Mouse (Mus musculus): ENCODE results near the gene Pom121l2. TPM values are rescaled to one million over a fixed set of nuclear protein-coding genes. Genes with fewer than 3 reads are reported as not detected.

The Pom121l2 gene
- polyA plus RNA-seq, 1 experiment from 2014 or later: not detected

DNA sequence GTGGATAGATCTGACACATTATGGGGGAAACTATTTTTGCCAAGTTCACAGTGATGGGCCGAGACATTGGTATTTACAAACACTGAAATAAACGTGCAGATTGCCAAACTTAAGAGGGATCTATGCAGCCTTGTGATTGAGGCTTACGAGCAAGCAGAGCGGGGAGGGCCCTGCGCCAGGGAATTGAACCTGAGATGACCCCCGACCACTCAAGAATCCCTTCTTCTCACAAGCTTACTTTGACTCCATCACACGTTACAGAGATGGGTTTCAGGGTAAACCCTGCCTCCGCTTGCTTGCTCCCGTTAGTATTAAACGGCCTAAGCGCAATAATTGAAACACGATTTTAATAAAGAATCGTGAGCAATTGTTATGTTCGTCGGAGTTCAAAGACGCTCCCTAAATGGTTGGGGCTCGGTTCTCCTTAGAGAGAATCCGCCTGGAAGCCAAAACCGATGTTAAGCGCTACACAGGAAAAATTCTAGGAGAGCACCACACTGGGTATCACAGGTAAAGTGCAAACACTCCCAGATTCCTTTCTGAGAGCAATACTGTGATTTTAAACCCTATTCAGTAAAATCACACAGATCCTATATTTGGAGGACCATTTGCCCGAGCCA lies 16.3 kb downstream of the Pom121l2 start:
- ATAC-seq (ENCODE audit: low FRiP score, low TSS enrichment) (no peak), DNase-seq (peak; percentile 40)
- peak overlapping the region; percentile 30 for H3K4me2 ChIP-seq (ENCODE audit: low read length)
- H3K4me1 ChIP-seq (ENCODE audit: control insufficient read depth, insufficient read depth, low read length): 0 out of 2 replicates have a peak, but pooled peaks cover 3% of the 10 kb centered on the region
- H3K9ac ChIP-seq (replicated peaks; ENCODE audit: low read length): no peak overlapping the region
- no peaks in the 10 kb centered on the region for H3K36me3 ChIP-seq (ENCODE audit: control insufficient read depth, insufficient read depth, low read length)
- H3K27me3 ChIP-seq (ENCODE audit: control insufficient read depth, insufficient read depth, low read length): peaks cover 89% of the 10 kb centered on the region
- WGBS: under 1% methylated on average over 21 of the region's 21 CpGs
- H3K4me3 ChIP-seq (replicated peaks; ENCODE audit: low read depth, low read length): no peak overlapping the region; the same call in 1 of the 2 replicates
- H3K9me3 ChIP-seq (ENCODE audit: control insufficient read depth, low read length): no peaks in the 10 kb centered on the region
- no peak overlapping the region for H3K27ac ChIP-seq (replicated peaks; ENCODE audit: low read depth, low read length)

DNA sequence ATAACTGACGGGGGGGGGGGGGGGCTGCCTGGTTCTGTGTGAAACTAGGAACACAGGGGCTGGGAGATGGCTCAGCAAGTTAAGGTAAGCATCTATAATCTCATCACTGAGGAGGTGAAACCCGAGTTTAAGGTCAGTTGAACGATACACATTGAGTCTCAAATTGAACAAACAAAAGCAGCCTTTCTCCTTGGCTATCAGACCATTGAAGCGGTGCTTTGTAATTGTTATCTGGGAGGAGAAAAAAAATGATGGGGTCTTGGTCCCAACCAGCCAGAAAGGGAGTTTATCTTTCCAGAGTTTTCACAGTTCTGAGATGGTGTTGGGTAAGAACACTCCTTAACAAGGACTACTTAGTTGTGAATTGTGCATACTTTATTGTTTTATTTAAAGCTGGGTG lies 16.8 kb downstream of the Pom121l2 start:
- no peak overlapping the region for H3K4me3 ChIP-seq (replicated peaks; ENCODE audit: low read depth, low read length)
- H3K27me3 ChIP-seq (ENCODE audit: control insufficient read depth, insufficient read depth, low read length): peaks cover 92% of the 10 kb centered on the region
- no peak for ATAC-seq (ENCODE audit: low FRiP score, low TSS enrichment)
- no peak for DNase-seq
- WGBS: 5% methylated on average over 4 of the region's 4 CpGs
- H3K36me3 ChIP-seq (ENCODE audit: control insufficient read depth, insufficient read depth, low read length): no peaks in the 10 kb centered on the region
- H3K4me1 ChIP-seq (ENCODE audit: control insufficient read depth, insufficient read depth, low read length): 0 out of 2 replicates have a peak, but pooled peaks cover 3% of the 10 kb centered on the region
- H3K4me2 ChIP-seq (ENCODE audit: low read length): no peak overlapping the region
- no peaks in the 10 kb centered on the region for H3K9me3 ChIP-seq (ENCODE audit: control insufficient read depth, low read length)
- no peak overlapping the region for H3K27ac ChIP-seq (replicated peaks; ENCODE audit: low read depth, low read length)
- H3K9ac ChIP-seq (replicated peaks; ENCODE audit: low read length): no peak overlapping the region

DNA sequence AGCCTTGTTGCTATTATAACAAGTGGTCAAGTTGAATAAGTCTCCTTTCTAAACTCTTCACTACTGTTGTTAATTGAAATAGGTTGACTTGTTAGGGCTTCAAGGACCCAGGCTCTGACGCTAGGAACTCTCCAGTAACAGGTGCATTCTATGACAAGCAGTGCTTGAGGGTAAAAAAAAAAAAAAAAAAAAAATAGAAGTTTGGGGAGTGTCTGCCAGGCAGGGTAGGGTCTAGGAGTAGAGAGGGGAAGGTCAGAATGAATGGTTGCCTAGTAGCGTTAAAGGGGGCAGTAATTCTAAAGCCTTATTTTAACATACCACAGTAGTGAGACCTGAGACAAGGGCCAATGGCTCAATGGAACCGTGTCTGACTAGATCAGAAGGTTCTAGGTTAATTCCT lies 17.4 kb downstream of the Pom121l2 start:
- H3K4me1 ChIP-seq (ENCODE audit: control insufficient read depth, insufficient read depth, low read length): 0 out of 2 replicates have a peak, but pooled peaks cover 3% of the 10 kb centered on the region
- H3K4me3 ChIP-seq (replicated peaks; ENCODE audit: low read depth, low read length): no peak overlapping the region
- no peak overlapping the region for H3K9ac ChIP-seq (replicated peaks; ENCODE audit: low read length)
- ATAC-seq (ENCODE audit: low FRiP score, low TSS enrichment) (no peak), DNase-seq (no peak)
- no peaks in the 10 kb centered on the region for H3K9me3 ChIP-seq (ENCODE audit: control insufficient read depth, low read length)
- no peak overlapping the region for H3K4me2 ChIP-seq (ENCODE audit: low read length)
- WGBS: 21% methylated on average over 3 of the region's 3 CpGs
- no peak overlapping the region for H3K27ac ChIP-seq (replicated peaks; ENCODE audit: low read depth, low read length)
- H3K36me3 ChIP-seq (ENCODE audit: control insufficient read depth, insufficient read depth, low read length): no peaks in the 10 kb centered on the region
- peaks cover 94% of the 10 kb centered on the region for H3K27me3 ChIP-seq (ENCODE audit: control insufficient read depth, insufficient read depth, low read length)

DNA sequence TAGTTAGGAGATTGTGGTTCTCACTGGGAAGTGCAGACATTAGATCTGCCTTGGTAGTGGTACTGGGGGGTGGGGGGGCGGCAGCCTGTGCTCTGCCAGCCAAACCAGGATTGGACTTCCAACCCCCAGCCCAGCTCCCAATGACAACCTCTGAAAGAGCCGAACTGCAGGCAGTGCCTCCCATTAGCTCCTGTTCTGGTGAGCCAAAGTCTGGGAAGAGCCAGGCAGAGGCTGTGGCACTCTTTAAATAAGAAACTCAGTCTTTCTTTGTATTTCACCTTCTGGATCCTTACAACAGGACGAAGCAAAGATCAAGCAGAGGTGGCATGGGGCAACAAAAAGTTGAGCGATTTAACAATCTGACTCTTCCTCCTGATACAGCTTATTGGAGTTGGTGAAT lies 18.2 kb downstream of the Pom121l2 start:
- no peak overlapping the region for H3K4me3 ChIP-seq (replicated peaks; ENCODE audit: low read depth, low read length)
- H3K9ac ChIP-seq (replicated peaks; ENCODE audit: low read length): no peak overlapping the region
- 30% methylated on average over 4 of the region's 4 CpGs for WGBS
- peaks cover 97% of the 10 kb centered on the region for H3K27me3 ChIP-seq (ENCODE audit: control insufficient read depth, insufficient read depth, low read length)
- H3K27ac ChIP-seq (replicated peaks; ENCODE audit: low read depth, low read length): no peak overlapping the region
- 0 out of 2 replicates have a peak, but pooled peaks cover 3% of the 10 kb centered on the region for H3K4me1 ChIP-seq (ENCODE audit: control insufficient read depth, insufficient read depth, low read length)
- H3K36me3 ChIP-seq (ENCODE audit: control insufficient read depth, insufficient read depth, low read length): no peaks in the 10 kb centered on the region
- no peak overlapping the region for H3K4me2 ChIP-seq (ENCODE audit: low read length)
- no peak for DNase-seq
- H3K9me3 ChIP-seq (ENCODE audit: control insufficient read depth, low read length): no peaks in the 10 kb centered on the region
- ATAC-seq (ENCODE audit: low FRiP score, low TSS enrichment): no peak

GRCm38 (mm10) chr13:22001346-22001745 lies 20.4 kb downstream of the Pom121l2 start:
- H3K36me3 ChIP-seq (ENCODE audit: control insufficient read depth, insufficient read depth, low read length): no peaks in the 10 kb centered on the region
- H3K27ac ChIP-seq (replicated peaks; ENCODE audit: low read depth, low read length): no peak overlapping the region
- DNase-seq (no peak), ATAC-seq (ENCODE audit: low FRiP score, low TSS enrichment) (no peak)
- H3K4me2 ChIP-seq (ENCODE audit: low read length): no peak overlapping the region
- H3K4me1 ChIP-seq (ENCODE audit: control insufficient read depth, insufficient read depth, low read length): 0 out of 2 replicates have a peak, but pooled peaks cover 9% of the 10 kb centered on the region
- peaks cover 99% of the 10 kb centered on the region for H3K27me3 ChIP-seq (ENCODE audit: control insufficient read depth, insufficient read depth, low read length)
- H3K9me3 ChIP-seq (ENCODE audit: control insufficient read depth, low read length): no peaks in the 10 kb centered on the region
- H3K9ac ChIP-seq (replicated peaks; ENCODE audit: low read length): no peak overlapping the region
- no peak overlapping the region for H3K4me3 ChIP-seq (replicated peaks; ENCODE audit: low read depth, low read length)
- 68% methylated on average over 2 of the region's 2 CpGs for WGBS

GRCm38 (mm10) chr13:22001823-22002222 lies 20.8 kb downstream of the Pom121l2 start:
- H3K27ac ChIP-seq (replicated peaks; ENCODE audit: low read depth, low read length): no peak overlapping the region

GRCm38 (mm10) chr13:22005605-22006333 lies 24.8 kb downstream of the Pom121l2 start:
- Histone ChIP-seq H3K27me3 (ENCODE audit: control insufficient read depth, insufficient read depth, low read length) (peaks cover 100% of the 10 kb centered on the region), H3K36me3 (ENCODE audit: control insufficient read depth, insufficient read depth, low read length) (no peaks in the 10 kb centered on the region), H3K4me2 (ENCODE audit: low read length) (peak overlapping the region; percentile 73), H3K9me3 (ENCODE audit: control insufficient read depth, low read length) (no peaks in the 10 kb centered on the region), H3K4me3 (replicated peaks; ENCODE audit: low read depth, low read length) (peak overlapping the region; percentile 36), H3K9ac (replicated peaks; ENCODE audit: low read length) (peak overlapping the region; percentile 40; the same call in 1 of the 2 replicates), H3K27ac (replicated peaks; ENCODE audit: low read depth, low read length) (no peak overlapping the region), H3K4me1 (ENCODE audit: control insufficient read depth, insufficient read depth, low read length) (peaks cover 15% of the 10 kb centered on the region; the same call in 1 of the 2 replicates)
- DNase-seq (peak; percentile 65), ATAC-seq (ENCODE audit: low FRiP score, low TSS enrichment) (peak; percentile 67; the same call in 1 of the 2 replicates)
- WGBS: under 1% methylated on average over 45 of the region's 45 CpGs

More at GRCm38 (mm10) chr13:22001823-22002222, 20.8 kb downstream of the Pom121l2 start:
- no peak overlapping the region for H3K9ac ChIP-seq (replicated peaks; ENCODE audit: low read length)
- no peaks in the 10 kb centered on the region for H3K36me3 ChIP-seq (ENCODE audit: control insufficient read depth, insufficient read depth, low read length)
- DNase-seq (no peak), ATAC-seq (ENCODE audit: low FRiP score, low TSS enrichment) (no peak)
- no peak overlapping the region for H3K4me2 ChIP-seq (ENCODE audit: low read length)
- 34% methylated on average over 5 of the region's 5 CpGs for WGBS
- H3K27me3 ChIP-seq (ENCODE audit: control insufficient read depth, insufficient read depth, low read length): peaks cover 99% of the 10 kb centered on the region
- no peak overlapping the region for H3K4me3 ChIP-seq (replicated peaks; ENCODE audit: low read depth, low read length)
- H3K9me3 ChIP-seq (ENCODE audit: control insufficient read depth, low read length): no peaks in the 10 kb centered on the region
- H3K4me1 ChIP-seq (ENCODE audit: control insufficient read depth, insufficient read depth, low read length): peaks cover 14% of the 10 kb centered on the region; the same call in 1 of the 2 replicates

- no peaks in the 10 kb centered on the region for H3K36me3 ChIP-seq (ENCODE audit: control insufficient read depth, insufficient read depth, low read length)
- no peak overlapping the region for H3K27ac ChIP-seq (replicated peaks; ENCODE audit: low read depth, low read length)
- 0% methylated on average over 38 of the region's 38 CpGs for WGBS
- H3K27me3 ChIP-seq (ENCODE audit: control insufficient read depth, insufficient read depth, low read length): peaks cover 97% of the 10 kb centered on the region
- peak overlapping the region; percentile 73 for H3K4me2 ChIP-seq (ENCODE audit: low read length)
- H3K4me3 ChIP-seq (replicated peaks; ENCODE audit: low read depth, low read length): peak overlapping the region; percentile 36
- ATAC-seq (ENCODE audit: low FRiP score, low TSS enrichment) (peak; percentile 76), DNase-seq (peak; percentile 52)
- no peak overlapping the region; the same call in 1 of the 2 replicates for H3K9ac ChIP-seq (replicated peaks; ENCODE audit: low read length)
- no peaks in the 10 kb centered on the region for H3K9me3 ChIP-seq (ENCODE audit: control insufficient read depth, low read length)
- peaks cover 15% of the 10 kb centered on the region; the same call in 1 of the 2 replicates for H3K4me1 ChIP-seq (ENCODE audit: control insufficient read depth, insufficient read depth, low read length)
These were observed 25.5 kb downstream of the Pom121l2 start for GRCm38 (mm10) chr13:22006334-22007120.

All from midbrain, embryonic 14.5 days (tissue).